Mouse (Mus musculus): ENCODE results near the gene Zfp969. TPM values are rescaled to one million over a fixed set of nuclear protein-coding genes. Genes with fewer than 3 reads are reported as not detected.
"Not testable (repeated sequence)": the region's sequence is repeated elsewhere in the genome, so short reads cannot be mapped to it uniquely, and the experiment has no call there.

Gene Zfp969
- 16.5 and 17.5 TPM in 2 replicates for polyA plus RNA-seq (2016; fragmentation: Nextera tagmentation; extraction: Ambion mirVana)

DNA sequence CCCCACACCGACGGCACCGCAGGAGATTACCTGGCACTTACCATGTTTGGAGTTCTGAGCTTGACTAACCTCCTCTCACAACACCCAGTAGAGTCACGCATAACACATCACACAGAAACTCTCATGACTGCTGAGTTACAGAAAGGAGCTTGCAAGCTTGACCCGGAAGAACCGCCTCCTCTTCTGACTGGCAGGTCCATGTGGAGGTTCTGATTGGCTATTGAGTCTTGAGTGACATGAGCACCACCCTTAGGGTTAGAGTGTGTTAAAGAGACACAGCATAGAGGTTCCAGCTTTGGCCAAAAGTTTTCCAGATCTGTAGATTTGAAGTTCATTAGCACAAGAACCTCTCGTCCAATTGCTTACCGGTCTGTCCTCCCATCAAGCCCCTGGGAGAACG, at the start of gene Zfp969:
Zfp969 (minus strand) TSS at position 101 of the 400 bp plus-strand sequence.
- ATAC-seq (ENCODE audit: insufficient number of reproducible peaks, insufficient read depth, low FRiP score, low TSS enrichment, low read depth); H3K9me3 ChIP-seq; H3K9ac ChIP-seq (replicated peaks); H3K36me3 ChIP-seq; H3K4me3 ChIP-seq (replicated peaks); H3K4me1 ChIP-seq (replicated peaks); H3K27me3 ChIP-seq; H3K27ac ChIP-seq; H3K4me2 ChIP-seq: not testable (repeated sequence)
- no CpG with 5 or more reads among the region's 9 CpGs for WGBS

DNA sequence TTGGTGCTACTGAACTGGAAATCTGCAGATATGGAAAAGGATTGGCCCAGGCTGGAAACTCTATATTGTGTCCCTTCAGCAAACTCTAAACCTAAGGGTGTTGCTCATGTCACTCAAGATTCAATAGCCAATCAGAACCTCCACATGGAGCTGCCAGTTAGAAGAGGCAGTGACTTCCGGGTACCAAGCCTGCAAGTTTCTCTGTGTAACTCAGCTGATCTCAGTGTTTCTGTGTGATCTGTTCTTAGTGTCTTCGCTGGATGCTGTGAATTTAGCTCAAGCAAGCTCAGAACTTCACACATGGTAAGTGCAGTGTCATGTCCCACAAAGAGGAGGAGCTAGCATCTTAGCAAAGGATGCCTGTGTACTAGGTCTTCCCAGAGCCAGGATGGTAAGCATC, 37.8 kb upstream of the Zfp969 start, which contains the start of gene Gm2007:
Gm2007 (plus strand) TSS at position 301 of the 400 bp plus-strand sequence.
- ATAC-seq (ENCODE audit: insufficient number of reproducible peaks, insufficient read depth, low FRiP score, low TSS enrichment, low read depth); H3K9me3 ChIP-seq: not testable (repeated sequence)
- no CpG with 5 or more reads among the region's 2 CpGs for WGBS

DNA sequence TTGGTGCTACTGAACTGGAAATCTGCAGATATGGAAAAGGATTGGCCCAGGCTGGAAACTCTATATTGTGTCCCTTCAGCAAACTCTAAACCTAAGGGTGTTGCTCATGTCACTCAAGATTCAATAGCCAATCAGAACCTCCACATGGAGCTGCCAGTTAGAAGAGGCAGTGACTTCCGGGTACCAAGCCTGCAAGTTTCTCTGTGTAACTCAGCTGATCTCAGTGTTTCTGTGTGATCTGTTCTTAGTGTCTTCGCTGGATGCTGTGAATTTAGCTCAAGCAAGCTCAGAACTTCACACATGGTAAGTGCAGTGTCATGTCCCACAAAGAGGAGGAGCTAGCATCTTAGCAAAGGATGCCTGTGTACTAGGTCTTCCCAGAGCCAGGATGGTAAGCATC, 59.8 kb downstream of the Zfp969 start, which contains the start of gene Gm11007:
Gm11007 (plus strand) TSS at position 301 of the 400 bp plus-strand sequence.
- not testable (repeated sequence) for H3K4me1 ChIP-seq (replicated peaks); ATAC-seq (ENCODE audit: insufficient number of reproducible peaks, insufficient read depth, low FRiP score, low TSS enrichment, low read depth); H3K9me3 ChIP-seq; H3K4me2 ChIP-seq; H3K9ac ChIP-seq (replicated peaks); H3K27ac ChIP-seq; H3K27me3 ChIP-seq; H3K4me3 ChIP-seq (replicated peaks); H3K36me3 ChIP-seq
- WGBS, result no CpG with 5 or more reads among the region's 2 CpGs

More for the DNA sequence above, 37.8 kb upstream of the Zfp969 start, which contains the start of gene Gm2007:
- H3K36me3 ChIP-seq; H3K27me3 ChIP-seq; H3K4me3 ChIP-seq (replicated peaks); H3K27ac ChIP-seq; H3K4me2 ChIP-seq; H3K4me1 ChIP-seq (replicated peaks); H3K9ac ChIP-seq (replicated peaks): not testable (repeated sequence)

Other genes with a start within 250 kb of the Zfp969 start
- gene Zfp965, start 233.7 kb downstream of the Zfp969 start, polyA plus RNA-seq (2016; fragmentation: Nextera tagmentation; extraction: Ambion mirVana), result 5.6 and 6.3 TPM in 2 replicates
- gene Gm11007, start 59.7 kb downstream of the Zfp969 start, polyA plus RNA-seq (2016; fragmentation: Nextera tagmentation; extraction: Ambion mirVana), result not detected in 2 replicates
- gene Gm2007, start 37.9 kb upstream of the Zfp969 start, polyA plus RNA-seq (2016; fragmentation: Nextera tagmentation; extraction: Ambion mirVana), result not detected in 2 replicates
- 5.8 and 6.7 TPM in 2 replicates for gene Gm14288, start 97.4 kb upstream of the Zfp969 start, polyA plus RNA-seq (2016; fragmentation: Nextera tagmentation; extraction: Ambion mirVana)
- gene Gm6710, start 165.6 kb upstream of the Zfp969 start, polyA plus RNA-seq (2016; fragmentation: Nextera tagmentation; extraction: Ambion mirVana), result 18.5 and 22.7 TPM in 2 replicates
- 5.7 and 6.2 TPM in 2 replicates for gene Zfp966, start 227.5 kb upstream of the Zfp969 start, polyA plus RNA-seq (2016; fragmentation: Nextera tagmentation; extraction: Ambion mirVana)